Mouse (Mus musculus) C2C12 (cell line): ENCODE data around the gene Teddm1b. TPM values are rescaled to one million over a fixed set of nuclear protein-coding genes. Genes with fewer than 3 reads are reported as not detected.
"Not testable (repeated sequence)": the region's sequence is repeated elsewhere in the genome, so short reads cannot be mapped to it uniquely, and the experiment has no call there.

Experiments used
- H3K27me3 ChIP-seq: one replicate; pipeline ENCODE4 v1.6.1; 2011; ENCODE audit not compliant: control insufficient read depth, insufficient read depth, insufficient read length
- H3K36me3 ChIP-seq: one replicate; pipeline ENCODE4 v1.6.1; 2011; ENCODE audit not compliant: control insufficient read depth, insufficient read depth
- H3K4me3 ChIP-seq: one replicate; pipeline ENCODE4 v1.5.1; 2011; ENCODE audit warnings: mild to moderate bottlenecking, control low read depth; ENCODE audit not compliant: poor library complexity, insufficient read depth, severe bottlenecking
- H3K79me2 ChIP-seq: one replicate; pipeline ENCODE4 v1.6.1; 2011; ENCODE audit not compliant: control insufficient read depth, insufficient read depth
- H3K79me3 ChIP-seq: one replicate; pipeline ENCODE4 v1.6.1; 2011; ENCODE audit warnings: low read depth, control low read depth
- H3ac ChIP-seq: one replicate; pipeline ENCODE3; 2011; ENCODE audit warnings: low read depth; ENCODE audit not compliant: control insufficient read depth, insufficient read length
- CEBPB ChIP-seq: IDR thresholded peaks from one replicate; pipeline ENCODE4 v1.6.1; 2011; ENCODE audit warnings: low read depth, mild to moderate bottlenecking, control low read depth, moderate library complexity
- CTCF ChIP-seq: IDR thresholded peaks from one replicate; pipeline ENCODE4 v1.5.1; 2011; ENCODE audit not compliant: control insufficient read depth, insufficient read depth, insufficient read length
- FOSL1 ChIP-seq: IDR thresholded peaks from one replicate; pipeline ENCODE4 v1.8.0; 2011; ENCODE audit warnings: mild to moderate bottlenecking, low read length; ENCODE audit not compliant: poor library complexity, insufficient read depth, severe bottlenecking
- MAX ChIP-seq: IDR thresholded peaks from one replicate; pipeline ENCODE4 v1.6.1; 2011; ENCODE audit warnings: mild to moderate bottlenecking, control low read depth
- MYOD1 ChIP-seq: IDR thresholded peaks from one replicate; pipeline ENCODE4 v1.6.1; 2011; ENCODE audit warnings: low read depth; ENCODE audit not compliant: control insufficient read depth, insufficient read length
- MYOG ChIP-seq: IDR thresholded peaks from one replicate; pipeline ENCODE4 v1.6.1; 2011; ENCODE audit not compliant: control insufficient read depth, insufficient read length; ENCODE audit errors: extremely low read depth
- USF1 ChIP-seq: IDR thresholded peaks from one replicate; pipeline ENCODE4 v1.6.1; 2011; ENCODE audit warnings: low read depth, mild to moderate bottlenecking, control low read depth, moderate library complexity
- polyA plus RNA-seq: library from polyadenylated mRNA; unstranded; fragments of >200 nt; fragmentation: generic; extraction: Trizol; gene quantifications from one replicate; pipeline ENCODE4 v1.2.1, GENCODE M21; 2012; ENCODE audit warnings: missing spikeins

The Teddm1b gene
- polyA plus RNA-seq, 1 experiment, result 0.01 TPM

GRCm38 (mm10) chr1:153846867-153847266, 27.3 kb upstream of the Teddm1b start:
- H3K27me3 ChIP-seq, result no peaks in the 10 kb centered on the region
- H3K79me2 ChIP-seq, result no peaks in the 10 kb centered on the region
- TF ChIP-seq MYOG (no peak), CTCF (no peak), FOSL1 (no peak), USF1 (no peak), CEBPB (no peak), MYOD1 (no peak), MAX (no peak)
- no peak overlapping the region for H3K4me3 ChIP-seq
- no peaks in the 10 kb centered on the region for H3K36me3 ChIP-seq
- H3ac ChIP-seq, result peak overlapping the region; percentile 58
- H3K79me3 ChIP-seq, result no peaks in the 10 kb centered on the region

DNA sequence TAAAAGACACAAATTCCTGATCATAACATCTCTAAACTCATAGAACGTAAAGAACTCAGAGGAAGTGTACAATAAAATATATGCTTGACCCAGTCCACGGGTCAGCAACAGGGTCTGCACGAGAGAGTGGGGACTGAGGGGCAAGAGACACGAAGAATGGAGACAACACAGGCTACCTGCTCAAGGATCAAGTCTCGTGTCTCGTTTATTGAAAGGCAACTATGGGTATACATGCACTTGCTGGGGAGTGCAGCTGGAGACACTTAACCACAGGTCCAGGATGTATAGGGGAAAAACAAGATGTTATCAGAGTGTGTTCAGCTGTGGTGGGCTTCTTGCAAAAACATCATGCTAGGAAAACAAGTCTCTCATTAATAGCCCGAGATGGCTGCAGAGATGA, 21.4 kb upstream of the Teddm1b start:
- H3K4me3 ChIP-seq, H3ac ChIP-seq, H3K36me3 ChIP-seq, H3K27me3 ChIP-seq, H3K79me3 ChIP-seq, H3K79me2 ChIP-seq: not testable (repeated sequence)

GRCm38 (mm10) chr1:153855946-153856345, 18.2 kb upstream of the Teddm1b start:
- Histone ChIP-seq H3K79me2 (no peaks in the 10 kb centered on the region), H3K27me3 (no peaks in the 10 kb centered on the region), H3K36me3 (no peaks in the 10 kb centered on the region), H3ac (no peak overlapping the region), H3K4me3 (no peak overlapping the region), H3K79me3 (no peaks in the 10 kb centered on the region)
- TF ChIP-seq CEBPB, result no peak
- TF ChIP-seq MAX, result no peak
- no peak for TF ChIP-seq CTCF
- no peak for TF ChIP-seq FOSL1
- TF ChIP-seq MYOG, result no peak
- no peak for TF ChIP-seq MYOD1
- no peak for TF ChIP-seq USF1

- H3ac ChIP-seq, H3K36me3 ChIP-seq, H3K79me3 ChIP-seq, H3K4me3 ChIP-seq, H3K79me2 ChIP-seq, H3K27me3 ChIP-seq: not testable (repeated sequence)
Observed at GRCm38 (mm10) chr1:153880391-153880790, 6.2 kb downstream of the Teddm1b start.

DNA sequence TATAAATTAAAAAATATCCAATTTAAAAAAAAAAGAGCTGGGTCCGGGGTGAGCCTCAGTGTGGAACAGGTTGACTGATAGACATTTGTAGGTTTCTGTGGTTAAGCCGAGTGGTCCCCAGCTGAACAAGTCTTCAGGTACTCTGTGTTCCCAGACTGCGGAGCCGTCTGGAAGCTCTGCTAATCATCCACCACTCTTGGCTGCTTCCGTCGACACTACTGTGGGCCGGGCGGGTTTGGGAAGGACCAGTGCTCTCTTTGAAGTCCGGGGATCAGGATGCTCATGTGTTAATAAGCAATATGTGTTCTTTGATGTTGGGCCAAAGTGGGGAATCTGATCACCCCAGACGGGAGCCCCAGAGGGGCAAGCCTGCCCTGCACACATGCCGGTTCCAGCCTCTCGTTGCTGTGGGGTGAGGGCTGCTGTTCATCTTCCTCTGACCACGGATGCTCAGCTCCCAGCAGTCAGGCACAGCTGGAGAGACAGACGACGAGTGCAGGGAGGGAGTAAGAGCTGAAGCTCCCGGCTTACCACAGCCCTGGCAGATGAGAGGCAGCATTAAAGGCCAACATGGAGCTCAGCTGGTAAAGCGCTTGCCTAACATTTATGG, 12.0 kb downstream of the Teddm1b start:
- Histone ChIP-seq H3K79me3 (no peaks in the 10 kb centered on the region), H3K36me3 (no peaks in the 10 kb centered on the region), H3ac (no peak overlapping the region), H3K4me3 (no peak overlapping the region), H3K27me3 (peaks cover 20% of the 10 kb centered on the region), H3K79me2 (no peaks in the 10 kb centered on the region)
- no peak for TF ChIP-seq FOSL1
- TF ChIP-seq MAX, result no peak
- no peak for TF ChIP-seq MYOG
- TF ChIP-seq CTCF, result no peak
- TF ChIP-seq USF1, result no peak

GRCm38 (mm10) chr1:153890121-153890520, 16.0 kb downstream of the Teddm1b start:
- Histone ChIP-seq H3K36me3 (no peaks in the 10 kb centered on the region), H3K27me3 (peaks cover 27% of the 10 kb centered on the region), H3K79me3 (no peaks in the 10 kb centered on the region), H3ac (no peak overlapping the region), H3K79me2 (no peaks in the 10 kb centered on the region), H3K4me3 (no peak overlapping the region)
- TF ChIP-seq FOSL1 (no peak), CEBPB (no peak), USF1 (no peak), MYOD1 (no peak), MYOG (no peak), CTCF (no peak), MAX (no peak)
